Mouse (Mus musculus) lung, adult 2 months (tissue): Measurements from ENCODE around the gene Tmem102.

ENCODE experiments used
- CTCF ChIP-seq: fragments of 200-500 bp; IDR thresholded peaks from 2 replicates; pipeline ENCODE4 v1.5.1; 2011; ENCODE audit warnings: mild to moderate bottlenecking, low read length, control low read depth; ENCODE audit not compliant: insufficient read depth
- POLR2A ChIP-seq: fragments of 200-500 bp; IDR thresholded peaks from 2 replicates; pipeline ENCODE4 v1.6.1; 2011; ENCODE audit warnings: low read depth, mild to moderate bottlenecking, control low read depth, low read length, borderline replicate concordance; ENCODE audit errors: extremely low read depth

GRCm38 (mm10) chr11:69818871-69819270, 13.4 kb upstream of the Tmem102 start:
- TF ChIP-seq CTCF (no peak), POLR2A (no peak)
